Mouse (Mus musculus) liver, postnatal 0 days (tissue): ENCODE results near the gene Eif2b4.

Source experiments
- CTCF ChIP-seq: sonication (generic); IDR thresholded peaks from 2 replicates; pipeline ENCODE4 v1.5.1; 2016; ENCODE audit warnings: antibody characterized with exemption, low read depth
- EP300 ChIP-seq: IDR thresholded peaks from 2 replicates; pipeline ENCODE4 v1.6.1; 2016; ENCODE audit warnings: antibody characterized with exemption, low read depth, mild to moderate bottlenecking

GRCm38 (mm10) chr5:31137658-31138057 lies 55.6 kb downstream of the Eif2b4 start:
- TF ChIP-seq CTCF, result no peak
- no peak for TF ChIP-seq EP300
